Mouse (Mus musculus): ENCODE results near the gene Adora3.

DNA sequence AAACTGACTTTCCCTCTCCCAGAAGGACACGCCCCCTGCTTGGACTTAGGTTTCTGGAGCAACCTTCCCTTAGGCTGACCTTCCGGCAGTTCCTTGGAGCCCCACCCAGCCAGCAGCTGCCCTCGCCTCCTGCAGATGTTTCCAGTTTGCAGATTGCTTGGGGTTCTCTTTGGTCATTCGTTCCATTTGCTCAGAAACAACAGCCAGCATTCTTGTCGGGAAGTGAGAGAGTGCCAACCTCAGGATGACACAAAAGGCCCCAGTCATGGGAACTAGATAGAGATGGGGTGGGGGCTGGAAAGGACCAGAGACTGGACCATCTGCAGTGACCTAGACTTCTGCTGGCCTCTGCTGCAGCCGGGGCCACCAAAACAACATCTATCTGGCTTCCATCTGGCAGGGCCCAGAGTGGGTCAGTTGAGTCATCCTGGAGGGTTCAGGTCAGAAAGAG lies 23.3 kb downstream of the Adora3 start:
- no peak; the same call in 1 of the 2 replicates for TF ChIP-seq EP300 (IDR thresholded peaks at IDR 0.05; ENCODE audit: low read depth)
- no peak for TF ChIP-seq CTCF (IDR thresholded peaks at IDR 0.05; ENCODE audit: low read depth)
